Mouse (Mus musculus) ES-E14 (cell line): ENCODE measurements at regions not wholly inside any gene's neighbourhood (a gene's known extent, or its start where the extent isn't known, plus 50 kb on each side); places are given as distances from the start of the nearest gene placed in this dataset.

Experiments
- DNase-seq: peaks from one replicate; pipeline ENCODE4 v3.0.0-alpha.2; 2013; ENCODE audit warnings: low read depth, low spot score
- H3K27ac ChIP-seq: 2 replicates; pipeline ENCODE4 v1.5.1; 2012; ENCODE audit warnings: low read depth, mild to moderate bottlenecking, low read length, moderate library complexity, mixed read lengths; ENCODE audit not compliant: poor library complexity, insufficient read depth, severe bottlenecking
- H3K36me3 ChIP-seq: 2 replicates; pipeline ENCODE4 v1.6.1; 2012; ENCODE audit warnings: mild to moderate bottlenecking, low read length, moderate library complexity, mixed read lengths; ENCODE audit not compliant: control insufficient read depth, poor library complexity, insufficient read depth, severe bottlenecking
- H3K4me1 ChIP-seq, 2 experiments: fragments of 150-350 bp in 1 of 2; sonication (generic) in 1 of 2; 2 replicates each; pipeline ENCODE4 v1.6.1; 2012; ENCODE audit warnings: low read length in 2 of 2, mild to moderate bottlenecking in 1 of 2, mixed read lengths in 1 of 2; ENCODE audit not compliant: control insufficient read depth in 2 of 2, insufficient read depth in 2 of 2, poor library complexity in 1 of 2
- H3K4me3 ChIP-seq, 2 experiments: fragments of 150-350 bp in 1 of 2; sonication (generic) in 1 of 2; 2 replicates each; pipeline ENCODE4 v1.5.1; 2012; ENCODE audit warnings: low read length in 2 of 2, low read depth in 1 of 2, mild to moderate bottlenecking in 1 of 2, mixed read lengths in 1 of 2; ENCODE audit not compliant: insufficient read depth in 1 of 2, poor library complexity in 1 of 2, severe bottlenecking in 1 of 2
- H3K9ac ChIP-seq: 2 replicates; pipeline ENCODE4 v1.6.1; 2012; ENCODE audit warnings: low read depth, mild to moderate bottlenecking, low read length, mixed read lengths; ENCODE audit not compliant: poor library complexity, insufficient read depth, severe bottlenecking
- H3K9me3 ChIP-seq: fragments of 150-350 bp; sonication (generic); 2 replicates; pipeline ENCODE4 v1.6.1; 2012; ENCODE audit warnings: low read depth, mild to moderate bottlenecking, low read length; ENCODE audit not compliant: control insufficient read depth, insufficient read depth
- CHD2 ChIP-seq: IDR thresholded peaks from 2 replicates; pipeline ENCODE4 v1.6.1; 2014; ENCODE audit warnings: mild to moderate bottlenecking, low read depth, low read length, inconsistent platforms
- HCFC1 ChIP-seq: IDR thresholded peaks from 2 replicates; pipeline ENCODE4 v1.6.1; 2012; ENCODE audit warnings: low read length, inconsistent platforms, borderline replicate concordance; ENCODE audit not compliant: insufficient read depth
- MAFK ChIP-seq: IDR thresholded peaks from 2 replicates; pipeline ENCODE4 v1.6.1; 2014; ENCODE audit warnings: mild to moderate bottlenecking, low read depth, low read length, inconsistent platforms; ENCODE audit not compliant: insufficient read depth
- ZC3H11A ChIP-seq: IDR thresholded peaks from 2 replicates; pipeline ENCODE4 v1.6.1; 2012; ENCODE audit warnings: low read depth, mild to moderate bottlenecking, inconsistent platforms, low read length, borderline replicate concordance
- ZNF384 ChIP-seq: IDR thresholded peaks from 2 replicates; pipeline ENCODE4 v1.6.1; 2012; ENCODE audit warnings: low read depth, low read length, inconsistent platforms
- in situ Hi-C, 2 experiments: fragments of 600-800 bp; cut with MboI; formaldehyde crosslinking; loops; one replicate each; pipeline ENCODE4 v1.15.1; 2025; ENCODE audit warnings: low sequenced_read_pairs in 2 of 2, inconsistent platforms in 1 of 2; ENCODE audit not compliant: unreplicated experiment in 2 of 2

- Histone ChIP-seq H3K9ac (no peak overlapping the region), H3K4me1 (no peaks in the 10 kb centered on the region), H3K4me3 (no peak overlapping the region), H3K27ac (no peak overlapping the region), H3K36me3 (no peaks in the 10 kb centered on the region), H3K9me3 (no peaks in the 10 kb centered on the region)
- no peak for DNase-seq
- in situ Hi-C loops = no loop called here
- TF ChIP-seq ZNF384 (no peak), HCFC1 (no peak), ZC3H11A (no peak), CHD2 (no peak), MAFK (no peak)
Observed at GRCm38 (mm10) chr10:93398531-93399320, 54.5 kb upstream of the Lta4h start.

- H3K9me3 ChIP-seq = no peaks in the 10 kb centered on the region
- no peak overlapping the region for H3K4me3 ChIP-seq
- H3K9ac ChIP-seq = no peak overlapping the region
- H3K36me3 ChIP-seq = no peaks in the 10 kb centered on the region
- H3K27ac ChIP-seq = no peak overlapping the region
- H3K4me1 ChIP-seq = no peaks in the 10 kb centered on the region
- in situ Hi-C loops = loop anchor here in 1 of 2 experiments (25.0 kb wide), 1 partner anchor 341 kb away; no protein-coding TSS in a partner anchor
- DNase-seq = no peak
- TF ChIP-seq ZNF384 = no peak
- no peak for TF ChIP-seq ZC3H11A
Observed at GRCm38 (mm10) chr10:93402689-93403509, 50.3 kb upstream of the Lta4h start.
